8 mouse cellular contexts compared by ENCODE assay signal in the genomic region with DNA sequence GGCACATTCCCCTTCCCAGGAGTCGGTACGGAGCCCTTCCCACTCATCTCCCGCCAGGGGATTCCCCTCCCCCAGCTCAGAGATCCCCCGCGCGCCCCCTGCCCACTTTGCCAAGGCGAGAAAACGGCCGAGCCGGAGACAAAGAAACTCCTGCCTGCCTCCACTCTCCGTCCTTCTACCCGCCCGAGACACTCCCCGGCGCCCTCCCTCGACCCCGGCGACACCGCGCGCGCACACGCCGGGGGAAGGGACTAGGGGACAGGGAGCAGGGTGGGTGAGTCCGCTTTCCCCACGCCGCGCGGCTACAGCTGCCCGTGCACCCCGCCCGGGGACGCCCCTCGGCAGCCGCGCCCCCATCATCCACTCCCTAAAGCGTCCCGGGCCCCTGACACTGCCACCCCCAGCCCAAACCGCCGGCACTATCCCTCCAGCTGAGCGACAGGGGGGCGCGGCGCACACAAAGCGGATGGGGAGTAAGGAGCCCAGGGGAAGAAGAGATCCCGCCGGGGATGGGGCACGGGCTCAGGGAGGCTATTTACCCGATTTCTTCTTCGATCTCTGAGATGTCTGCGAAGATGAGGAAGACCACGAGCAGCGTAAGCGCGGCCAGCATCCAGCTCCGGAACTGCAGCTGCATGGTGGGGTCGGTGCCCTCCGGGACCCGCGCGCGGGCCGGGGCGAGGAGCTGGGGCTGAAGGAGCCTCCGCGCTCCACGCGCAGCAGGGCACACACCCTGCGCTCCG. TPM values are rescaled to one million over a fixed set of nuclear protein-coding genes. Genes with fewer than 3 reads are reported as not detected.
A peak's percentile ranks its signal among the peaks of the same experiment; 100 is the strongest.
DNase-seq lines count a peak whose midpoint lies in the region; ATAC-seq and TF ChIP-seq lines count a peak whose summit lies in the region.

No protein-coding gene starts in this region.

- 0% methylated on average over 57 of the region's 70 CpGs for WGBS in forebrain, embryonic 16.5 days
- WGBS in limb, embryonic 12.5 days: under 1% methylated on average over 68 of the region's 70 CpGs
- under 1% methylated on average over 49 of the region's 70 CpGs for WGBS in neural tube, embryonic 11.5 days

- peak overlapping the region; percentile 67 for H3K4me3 ChIP-seq in layer of hippocampus, adult 2 months
- peak overlapping the region; percentile 72 for H3K4me3 ChIP-seq in forebrain, embryonic 16.5 days (replicated peaks; ENCODE audit: low read length)
- H3K4me3 ChIP-seq in limb, embryonic 12.5 days (replicated peaks): peak overlapping the region; percentile 84
- H3K4me3 ChIP-seq in neural tube, embryonic 11.5 days (ENCODE audit: low read depth, low read length): peak overlapping the region; percentile 96

- H3K9me3 ChIP-seq in forebrain, embryonic 16.5 days (ENCODE audit: control insufficient read depth, low read length): no peaks in the 10 kb centered on the region
- no peaks in the 10 kb centered on the region for H3K9me3 ChIP-seq in limb, embryonic 12.5 days
- no peaks in the 10 kb centered on the region for H3K9me3 ChIP-seq in neural tube, embryonic 11.5 days (ENCODE audit: control insufficient read depth, low read length)

- no peaks in the 10 kb centered on the region for H3K27me3 ChIP-seq in forebrain, embryonic 16.5 days (replicated peaks; ENCODE audit: control insufficient read depth, insufficient read depth, low read length)
- peaks cover 28% of the 10 kb centered on the region for H3K27me3 ChIP-seq in limb, embryonic 12.5 days
- no peaks in the 10 kb centered on the region for H3K27me3 ChIP-seq in neural tube, embryonic 11.5 days (ENCODE audit: control insufficient read depth, insufficient read depth, low read length)

- H3K9ac ChIP-seq in forebrain, embryonic 16.5 days (replicated peaks; ENCODE audit: low read depth, low read length): peak overlapping the region; percentile 98
- H3K9ac ChIP-seq in limb, embryonic 12.5 days (replicated peaks): peak overlapping the region; percentile 91
- H3K9ac ChIP-seq in neural tube, embryonic 11.5 days (ENCODE audit: low read length): peak overlapping the region; percentile 99

- peaks cover 44% of the 10 kb centered on the region for H3K4me1 ChIP-seq in forebrain, embryonic 16.5 days (replicated peaks; ENCODE audit: control insufficient read depth, insufficient read depth, low read length)
- peaks cover 36% of the 10 kb centered on the region for H3K4me1 ChIP-seq in limb, embryonic 12.5 days (replicated peaks)
- H3K4me1 ChIP-seq in neural tube, embryonic 11.5 days (ENCODE audit: control insufficient read depth, insufficient read depth, low read length): peaks cover 18% of the 10 kb centered on the region

- H3K27ac ChIP-seq in layer of hippocampus, adult 2 months: no peak overlapping the region
- H3K27ac ChIP-seq in forebrain, embryonic 16.5 days (ENCODE audit: low read length): peak overlapping the region; percentile 95
- peak overlapping the region; percentile 89 for H3K27ac ChIP-seq in limb, embryonic 12.5 days
- peak overlapping the region; percentile 92 for H3K27ac ChIP-seq in neural tube, embryonic 11.5 days (ENCODE audit: low read depth, low read length)

- no peak for DNase-seq in layer of hippocampus, adult 2 months (ENCODE audit: low spot score in 2 of 2)
- no peak for DNase-seq in layer of hippocampus, adult 18-20 months (ENCODE audit: low spot score in 2 of 2)
- peak; percentile 8 for DNase-seq in adrenal gland, postnatal 25 days
- no peak for DNase-seq in neural tube, embryonic 11.5 days (ENCODE audit: low spot score)
- DNase-seq in B cell, adult 2 months: no peak
- no peak for DNase-seq in ovary, postnatal 10 days (ENCODE audit: low spot score)

- ATAC-seq in forebrain, embryonic 16.5 days: peak; percentile 63
- ATAC-seq in limb, embryonic 12.5 days (ENCODE audit: insufficient number of reproducible peaks, insufficient read depth, low FRiP score, low TSS enrichment, low read depth): peak; percentile 26
- peak; percentile 60 for ATAC-seq in neural tube, embryonic 11.5 days (ENCODE audit: insufficient read depth, low FRiP score, low TSS enrichment)

- no peaks in the 10 kb centered on the region for H3K36me3 ChIP-seq in forebrain, embryonic 16.5 days (ENCODE audit: control insufficient read depth, insufficient read depth)
- H3K36me3 ChIP-seq in limb, embryonic 12.5 days: no peaks in the 10 kb centered on the region
- no peaks in the 10 kb centered on the region for H3K36me3 ChIP-seq in neural tube, embryonic 11.5 days (ENCODE audit: control insufficient read depth, insufficient read depth, low read length)

- peak overlapping the region; percentile 72 for H3K4me2 ChIP-seq in forebrain, embryonic 16.5 days (ENCODE audit: low read length)
- peak overlapping the region; percentile 83 for H3K4me2 ChIP-seq in limb, embryonic 12.5 days
- peak overlapping the region; percentile 47 for H3K4me2 ChIP-seq in neural tube, embryonic 11.5 days (ENCODE audit: low read depth)

- no peak for TF ChIP-seq CTCF in layer of hippocampus, adult 2 months (conservative IDR thresholded peaks at IDR 0.05)

RNA-seq across cellular contexts. Expression of gene St8sia2, which starts 0.5 kb away (rescaled TPM):
- total RNA-seq in layer of hippocampus, adult 2 months (2021): 1 to 10 TPM; 1.3 to 1.8 TPM
- 1 to 10 TPM; 1.0 to 1.1 TPM for total RNA-seq in layer of hippocampus, adult 18-20 months (2021)
- 0.81 and 1.8 TPM in 2 replicates for total RNA-seq in adrenal gland, postnatal 25 days (2021)
- 84.4 and 86.3 TPM in 2 replicates for polyA plus RNA-seq in forebrain, embryonic 16.5 days (2015; fragmentation: Nextera tagmentation; extraction: Ambion mirVana)
- 14.6 and 19.4 TPM in 2 replicates for polyA plus RNA-seq in limb, embryonic 12.5 days (2016; fragmentation: Nextera tagmentation; extraction: Ambion mirVana)
- 51.0 and 52.8 TPM in 2 replicates for polyA plus RNA-seq in neural tube, embryonic 11.5 days (2014; fragmentation: Nextera tagmentation; extraction: Ambion mirVana)
